In the genomic region with DNA sequence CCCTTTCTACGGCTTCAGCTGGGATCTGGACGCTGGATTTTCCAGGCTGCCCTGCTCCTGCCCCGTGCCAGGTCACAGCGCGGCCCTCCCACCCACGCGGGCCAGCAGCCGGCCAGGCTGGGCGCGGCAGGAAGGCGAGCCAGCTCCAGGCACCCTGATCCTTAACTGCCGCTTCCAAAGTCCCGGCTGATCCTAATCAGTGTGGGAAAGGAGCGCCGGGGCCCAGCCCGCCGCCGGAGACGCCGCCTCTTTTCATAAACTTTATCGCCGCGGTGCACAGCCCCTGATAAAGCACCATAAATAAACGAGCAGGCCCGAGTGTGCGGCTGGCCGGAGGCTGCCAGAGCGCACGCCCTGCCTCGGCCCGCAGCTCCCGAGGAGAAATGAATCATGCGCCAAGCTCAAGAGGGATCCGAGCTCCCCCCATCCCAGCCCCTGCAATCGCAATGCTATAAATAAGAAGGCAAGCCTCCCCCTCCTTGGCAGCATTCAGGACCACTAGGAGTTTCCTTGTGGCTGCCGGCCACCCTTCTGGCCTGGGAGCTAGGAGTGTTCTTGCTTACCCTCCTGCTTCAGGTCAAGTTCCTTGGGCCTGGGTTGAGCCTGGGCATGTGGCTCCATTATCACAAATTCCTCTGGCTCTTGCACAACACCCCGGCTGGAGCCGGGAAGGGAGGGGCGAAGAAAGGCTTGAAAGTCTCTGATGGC, we compare ENCODE assay signal across 8 mouse cellular contexts.
DNase-seq lines count a peak whose midpoint lies in the region; ATAC-seq and TF ChIP-seq lines count a peak whose summit lies in the region.

No protein-coding gene starts in this region.

- H3K36me3 ChIP-seq in embryonic facial prominence, embryonic 10.5 days (replicated peaks): no peaks in the 10 kb centered on the region
- no peaks in the 10 kb centered on the region for H3K36me3 ChIP-seq in kidney, adult 2 months (ENCODE audit: control insufficient read depth, insufficient read depth, low read length)
- H3K36me3 ChIP-seq in liver, embryonic 11.5 days (ENCODE audit: control insufficient read depth, insufficient read depth, low read length): no peaks in the 10 kb centered on the region
- H3K36me3 ChIP-seq in myocyte (ENCODE audit: control insufficient read depth, insufficient read depth): no peaks in the 10 kb centered on the region
- H3K36me3 ChIP-seq in stomach, postnatal 0 days (ENCODE audit: control insufficient read depth, insufficient read depth, low read length): no peaks in the 10 kb centered on the region

- no peak overlapping the region for H3ac ChIP-seq in myocyte (ENCODE audit: control insufficient read depth, insufficient read length)

- TF ChIP-seq POLR2A in kidney, adult 2 months (IDR thresholded peaks at IDR 0.05; ENCODE audit: low read depth, low read length): no peak
- peak; percentile 49 for TF ChIP-seq POLR2A in myocyte (IDR thresholded peaks at IDR 0.05; ENCODE audit: insufficient read length, low read depth)

- WGBS in embryonic facial prominence, embryonic 10.5 days: 2% methylated on average over 39 of the region's 39 CpGs
- WGBS in kidney, adult 2 months: 2% methylated on average over 39 of the region's 39 CpGs
- 2% methylated on average over 39 of the region's 39 CpGs for WGBS in liver, embryonic 11.5 days
- under 1% methylated on average over 39 of the region's 39 CpGs for WGBS in stomach, postnatal 0 days

- H3K27ac ChIP-seq in embryonic facial prominence, embryonic 10.5 days (replicated peaks): peak overlapping the region; percentile 89
- H3K27ac ChIP-seq in kidney, adult 2 months (ENCODE audit: insufficient read depth, low read depth, low read length): peak overlapping the region; percentile 78
- H3K27ac ChIP-seq in liver, embryonic 11.5 days (ENCODE audit: low read depth, low read length): peak overlapping the region; percentile 47; the same call in 1 of the 2 replicates
- peak overlapping the region; percentile 96 for H3K27ac ChIP-seq in stomach, postnatal 0 days (replicated peaks)

- H3K4me2 ChIP-seq in liver, embryonic 11.5 days: peak overlapping the region; percentile 78
- H3K4me2 ChIP-seq in myocyte (ENCODE audit: low read depth): peak overlapping the region; percentile 95
- peak overlapping the region; percentile 61 for H3K4me2 ChIP-seq in stomach, postnatal 0 days (replicated peaks; ENCODE audit: low read depth)

- peak; percentile 43 to 44 for DNase-seq in left cerebral cortex, adult 18-20 months (ENCODE audit: low spot score in 2 of 2)
- DNase-seq in left cerebral cortex, adult 11 months (ENCODE audit: low spot score): no peak
- peak; percentile 76 for DNase-seq in embryonic facial prominence, embryonic 10.5 days (ENCODE audit: low spot score)
- peak; percentile 90 to 94 for DNase-seq in heart, adult 18-20 months
- peak; percentile 95 for DNase-seq in kidney, adult 2 months
- peak; percentile 64 for DNase-seq in liver, embryonic 11.5 days (ENCODE audit: low spot score)
- peak; percentile 87 for DNase-seq in stomach, postnatal 0 days (ENCODE audit: low spot score)

- H3K9ac ChIP-seq in liver, embryonic 11.5 days (ENCODE audit: low read depth, low read length): peak overlapping the region; percentile 55; the same call in 1 of the 2 replicates
- peak overlapping the region; percentile 63 for H3K9ac ChIP-seq in stomach, postnatal 0 days (ENCODE audit: low read length)

- peak; percentile 81 for ATAC-seq in liver, embryonic 11.5 days (replicated peaks; ENCODE audit: low FRiP score)
- ATAC-seq in stomach, postnatal 0 days (ENCODE audit: low FRiP score, low TSS enrichment): peak; percentile 92

- no peaks in the 10 kb centered on the region for H3K79me2 ChIP-seq in myocyte (ENCODE audit: control insufficient read depth, insufficient read depth)

- H3K9me3 ChIP-seq in embryonic facial prominence, embryonic 10.5 days: no peaks in the 10 kb centered on the region
- no peaks in the 10 kb centered on the region for H3K9me3 ChIP-seq in liver, embryonic 11.5 days (ENCODE audit: control insufficient read depth, low read length)
- H3K9me3 ChIP-seq in stomach, postnatal 0 days (ENCODE audit: control insufficient read depth, low read length): no peaks in the 10 kb centered on the region

- H3K4me3 ChIP-seq in embryonic facial prominence, embryonic 10.5 days: peak overlapping the region; percentile 57
- H3K4me3 ChIP-seq in kidney, adult 2 months (ENCODE audit: insufficient read depth, low read depth, low read length): peak overlapping the region; percentile 30; the same call in 1 of the 2 replicates
- H3K4me3 ChIP-seq in liver, embryonic 11.5 days (ENCODE audit: low read depth, low read length): peak overlapping the region; percentile 42
- peak overlapping the region; percentile 8 for H3K4me3 ChIP-seq in myocyte
- H3K4me3 ChIP-seq in stomach, postnatal 0 days (ENCODE audit: low read depth, low read length): peak overlapping the region; percentile 27

- H3K27me3 ChIP-seq in embryonic facial prominence, embryonic 10.5 days (replicated peaks; ENCODE audit: low read depth, poor library complexity, severe bottlenecking): peaks cover 29% of the 10 kb centered on the region
- no peaks in the 10 kb centered on the region for H3K27me3 ChIP-seq in kidney, adult 2 months (replicated peaks; ENCODE audit: control insufficient read depth, insufficient read depth, low read length)
- no peaks in the 10 kb centered on the region; the same call in 1 of the 2 replicates for H3K27me3 ChIP-seq in liver, embryonic 11.5 days (replicated peaks; ENCODE audit: control insufficient read depth, insufficient read depth, low read length)
- no peaks in the 10 kb centered on the region for H3K27me3 ChIP-seq in myocyte (ENCODE audit: control insufficient read depth, insufficient read depth, insufficient read length)
- no peaks in the 10 kb centered on the region for H3K27me3 ChIP-seq in stomach, postnatal 0 days (ENCODE audit: control insufficient read depth, insufficient read depth, low read length)

- peak; percentile 88 for TF ChIP-seq EP300 in stomach, postnatal 0 days (optimal IDR thresholded peaks at IDR 0.05)

- TF ChIP-seq CTCF in kidney, adult 2 months (conservative IDR thresholded peaks at IDR 0.05; ENCODE audit: insufficient read depth, insufficient read length, low read depth, low read length): no peak
- TF ChIP-seq CTCF in stomach, postnatal 0 days (IDR thresholded peaks at IDR 0.05; ENCODE audit: low read depth): 0 out of 2 replicates have a peak, but pooled peaks have one; percentile 25

- H3K4me1 ChIP-seq in embryonic facial prominence, embryonic 10.5 days: peaks cover 36% of the 10 kb centered on the region
- H3K4me1 ChIP-seq in kidney, adult 2 months (ENCODE audit: control insufficient read depth, insufficient read depth, low read length): peaks cover 15% of the 10 kb centered on the region
- H3K4me1 ChIP-seq in liver, embryonic 11.5 days (replicated peaks; ENCODE audit: control insufficient read depth, insufficient read depth, low read length): peaks cover 19% of the 10 kb centered on the region
- peaks cover 12% of the 10 kb centered on the region for H3K4me1 ChIP-seq in stomach, postnatal 0 days (replicated peaks; ENCODE audit: control insufficient read depth, insufficient read depth)

TF ChIP-seq in myocyte, 11 proteins besides CTCF, POLR2A, EP300 and RAD21:
- peak; percentile 28 for TF ChIP-seq TCF3 (IDR thresholded peaks at IDR 0.05; ENCODE audit: insufficient read length, low read depth)
- no peak for TF ChIP-seq REST (IDR thresholded peaks at IDR 0.05; ENCODE audit: insufficient read depth, insufficient read length)
- peak in 2 of 3 experiments; percentile 13 to 79 for TF ChIP-seq MYOD1 (IDR thresholded peaks at IDR 0.05; ENCODE audit: control insufficient read depth in 1 of 3, insufficient read length in 2 of 3, low read depth in 2 of 3)
- no peak for TF ChIP-seq SRF (IDR thresholded peaks at IDR 0.05; ENCODE audit: control insufficient read depth, insufficient read length, low read depth)
- TF ChIP-seq TCF12 (IDR thresholded peaks at IDR 0.05; ENCODE audit: insufficient read depth, poor library complexity, severe bottlenecking): peak; percentile 22
- TF ChIP-seq MAX (IDR thresholded peaks at IDR 0.05; ENCODE audit: low read depth): no peak
- TF ChIP-seq CEBPB (IDR thresholded peaks at IDR 0.05; ENCODE audit: insufficient read depth, poor library complexity, severe bottlenecking): peak; percentile 97
- TF ChIP-seq MYOG (IDR thresholded peaks at IDR 0.05; ENCODE audit: control insufficient read depth in 1 of 3, insufficient read depth in 1 of 3, insufficient read length in 2 of 3, low read depth in 2 of 3): peak in 2 of 3 experiments; percentile 63 to 72
